In genomic region chr12:83180561-83180960, GRCm38 (mm10) we compare ENCODE assay signal across 22 mouse cellular contexts.
DNase-seq lines count a peak whose midpoint lies in the region; ATAC-seq and TF ChIP-seq lines count a peak whose summit lies in the region.
"Had no signal": no experiment of that assay in that cellular context is flagged by ENCODE, and none has a peak within 500 bp of the region (broad histone marks: within the 10 kb centered on the region; RNA-seq: fewer than 3 reads in every experiment).

No protein-coding gene starts in this region.

- no peaks in the 10 kb centered on the region for H3K36me3 ChIP-seq in hindbrain, postnatal 0 days (ENCODE audit: insufficient read depth, low read length)
- H3K36me3 ChIP-seq in hindbrain, embryonic 10.5 days, result no peaks in the 10 kb centered on the region
- H3K36me3 ChIP-seq: embryonic facial prominence, embryonic 13.5 days; forebrain, embryonic 12.5 days; heart, embryonic 10.5 days; hindbrain, embryonic 13.5 days; intestine, embryonic 15.5 days had no signal

- H3K27me3 ChIP-seq in hindbrain, postnatal 0 days (ENCODE audit: insufficient read depth, low read length), result no peaks in the 10 kb centered on the region
- H3K27me3 ChIP-seq in hindbrain, embryonic 10.5 days (ENCODE audit: insufficient read depth, poor library complexity, severe bottlenecking), result no peaks in the 10 kb centered on the region
- H3K27me3 ChIP-seq: embryonic facial prominence, embryonic 13.5 days; forebrain, embryonic 12.5 days; hindbrain, embryonic 13.5 days; intestine, embryonic 15.5 days had no signal

- no peak for ATAC-seq in hindbrain, postnatal 0 days
- ATAC-seq: activated CD4-positive, CD25-positive, alpha-beta regulatory T cell, adult 4 months; forebrain, embryonic 16.5 days; intestine, embryonic 15.5 days; Patski had no signal

- TF ChIP-seq CTCF in hindbrain, postnatal 0 days (IDR thresholded peaks at IDR 0.05; ENCODE audit: low read depth), result no peak

- H3K9ac ChIP-seq in hindbrain, postnatal 0 days (replicated peaks; ENCODE audit: low read length), result no peak overlapping the region
- H3K9ac ChIP-seq: embryonic facial prominence, embryonic 13.5 days; forebrain, embryonic 12.5 days; hindbrain, embryonic 13.5 days; intestine, embryonic 15.5 days had no signal

- no peak overlapping the region for H3K4me3 ChIP-seq in hindbrain, postnatal 0 days (ENCODE audit: low read length)
- no peak overlapping the region for H3K4me3 ChIP-seq in hindbrain, embryonic 10.5 days
- H3K4me3 ChIP-seq: embryonic facial prominence, embryonic 13.5 days; forebrain, embryonic 12.5 days; heart, embryonic 10.5 days; hindbrain, embryonic 13.5 days; intestine, embryonic 15.5 days had no signal

- WGBS in hindbrain, postnatal 0 days, result 65% methylated on average over 6 of the region's 6 CpGs
- 85% methylated on average over 6 of the region's 6 CpGs for WGBS in hindbrain, embryonic 10.5 days

- no peak overlapping the region for H3K27ac ChIP-seq in hindbrain, postnatal 0 days
- no peak overlapping the region for H3K27ac ChIP-seq in hindbrain, embryonic 10.5 days
- H3K27ac ChIP-seq: embryonic facial prominence, embryonic 13.5 days; forebrain, embryonic 12.5 days; heart, embryonic 10.5 days; hindbrain, embryonic 13.5 days; intestine, embryonic 15.5 days had no signal

- no peak overlapping the region for H3K4me2 ChIP-seq in hindbrain, postnatal 0 days (ENCODE audit: low read depth, low read length)
- H3K4me2 ChIP-seq: embryonic facial prominence, embryonic 13.5 days; forebrain, embryonic 12.5 days; hindbrain, embryonic 13.5 days; intestine, embryonic 15.5 days had no signal

- peak; percentile 37 for DNase-seq in hindbrain, postnatal 0 days (ENCODE audit: low spot score)
- DNase-seq in hindbrain, embryonic 10.5 days (ENCODE audit: low spot score), result no peak
- DNase-seq in cerebellum, adult 11 months, result peak; percentile 93
- peak; percentile 96 for DNase-seq in cerebellum, adult 8-10 months
- DNase-seq in cerebellum, postnatal 14 days, result peak; percentile 90 to 96
- no peak for DNase-seq in right cerebral cortex, postnatal 10 days (ENCODE audit: low spot score in 2 of 2)
- no peak for DNase-seq in testis, postnatal 10 days (ENCODE audit: low spot score)
- DNase-seq in embryo, embryonic 9.5 days (ENCODE audit: extremely low spot score), result no peak
- DNase-seq: adrenal gland, postnatal 36 days; gastrocnemius, postnatal 10 days; heart, adult 18-20 months; heart, postnatal 10 days; heart, postnatal 4 days; kidney, adult 18-20 months had no signal

- no peaks in the 10 kb centered on the region for H3K9me3 ChIP-seq in hindbrain, postnatal 0 days (ENCODE audit: low read length)
- no peaks in the 10 kb centered on the region for H3K9me3 ChIP-seq in hindbrain, embryonic 10.5 days
- H3K9me3 ChIP-seq: embryonic facial prominence, embryonic 13.5 days; forebrain, embryonic 12.5 days; heart, embryonic 10.5 days; hindbrain, embryonic 13.5 days; intestine, embryonic 15.5 days had no signal

- H3K4me1 ChIP-seq in hindbrain, postnatal 0 days (ENCODE audit: insufficient read depth, low read length), result no peaks in the 10 kb centered on the region
- peaks cover 10% of the 10 kb centered on the region for H3K4me1 ChIP-seq in hindbrain, embryonic 10.5 days (replicated peaks)
- H3K4me1 ChIP-seq: embryonic facial prominence, embryonic 13.5 days; forebrain, embryonic 12.5 days; intestine, embryonic 15.5 days had no signal

Comparison
In these comparisons a context has a peak if more than half of its experiments do, and no peak if none do; other contexts are left out.
1. DNase-seq: peak in hindbrain, postnatal 0 days (single experiment), cerebellum, adult 11 months (single experiment), cerebellum, adult 8-10 months (single experiment) and cerebellum, postnatal 14 days (2 of 2); none in hindbrain, embryonic 10.5 days (single experiment), right cerebral cortex, postnatal 10 days (0 of 2), testis, postnatal 10 days (single experiment) and embryo, embryonic 9.5 days (single experiment).